Mouse (Mus musculus) adrenal gland, adult 10 weeks (tissue): Measurements from ENCODE around the gene Sh2b3. TPM values are rescaled to one million over a fixed set of nuclear protein-coding genes. Genes with fewer than 3 reads are reported as not detected.

Experiments used
- polyA plus RNA-seq: library from polyadenylated mRNA; stranded (reverse); fragments of 350-450 nt; fragmentation: Illumina TruSeq; extraction: RNeasy Lipid Tissue Mini Kit (QIAGEN cat#74804); gene quantifications from one replicate; pipeline ENCODE4 v1.2.3, GENCODE M21; 2014; ENCODE audit warnings: low read depth, low replicate concordance

Gene Sh2b3
- polyA plus RNA-seq: 13.0 TPM

GRCm38 (mm10) chr5:121837441-121838340, at the start of gene Sh2b3:
Gene Sh2b3, minus strand, starts transcription at chr5:121837646.

GRCm38 (mm10) chr5:121848743-121849142, 11.3 kb upstream of the Sh2b3 start, which contains the start of gene Pheta1:
Gene Pheta1, plus strand, starts transcription at chr5:121848984.

Other genes starting within 250 kb of the Sh2b3 start
- gene Aldh2, start 243.8 kb downstream of the Sh2b3 start, polyA plus RNA-seq: 53.5 TPM
- 11.8 TPM for gene Acad12, start 218.7 kb downstream of the Sh2b3 start, polyA plus RNA-seq
- gene Acad10, start 177.1 kb downstream of the Sh2b3 start, polyA plus RNA-seq: 1.3 TPM
- gene Brap, start 177.1 kb downstream of the Sh2b3 start, polyA plus RNA-seq: 36.2 TPM
- 352 TPM for gene Atxn2, start 126.3 kb downstream of the Sh2b3 start, polyA plus RNA-seq
- gene Pheta1, start 11.3 kb upstream of the Sh2b3 start, polyA plus RNA-seq: not detected
- gene Cux2, start 212.5 kb upstream of the Sh2b3 start, polyA plus RNA-seq: 1.5 TPM